Mouse (Mus musculus) erythroblast, embryonic 14.5 days (primary cell): ENCODE data around the gene Hspa4.

ENCODE experiments used
- GATA1 ChIP-seq: IDR thresholded peaks from 2 replicates; pipeline ENCODE4 v1.6.1; 2012; ENCODE audit warnings: low read length, inconsistent platforms, mixed read lengths
- TAL1 ChIP-seq: IDR thresholded peaks from 3 replicates; pipeline ENCODE4 v1.6.1; 2012; ENCODE audit warnings: low read length, inconsistent platforms, mixed read lengths

- TF ChIP-seq GATA1 (no peak), TAL1 (no peak)
These were observed 24.3 kb upstream of the Hspa4 start, which contains the start of gene Zcchc10 for GRCm38 (mm10) chr11:53324512-53324968.
